Mouse (Mus musculus): ENCODE measurements around the gene Prelid1. TPM values are rescaled to one million over a fixed set of nuclear protein-coding genes. Genes with fewer than 3 reads are reported as not detected.
A peak's percentile ranks its signal among the peaks of the same experiment; 100 is the strongest.

The Prelid1 gene
- polyA plus RNA-seq, 1 experiment from 2014 or later = 213 TPM

DNA sequence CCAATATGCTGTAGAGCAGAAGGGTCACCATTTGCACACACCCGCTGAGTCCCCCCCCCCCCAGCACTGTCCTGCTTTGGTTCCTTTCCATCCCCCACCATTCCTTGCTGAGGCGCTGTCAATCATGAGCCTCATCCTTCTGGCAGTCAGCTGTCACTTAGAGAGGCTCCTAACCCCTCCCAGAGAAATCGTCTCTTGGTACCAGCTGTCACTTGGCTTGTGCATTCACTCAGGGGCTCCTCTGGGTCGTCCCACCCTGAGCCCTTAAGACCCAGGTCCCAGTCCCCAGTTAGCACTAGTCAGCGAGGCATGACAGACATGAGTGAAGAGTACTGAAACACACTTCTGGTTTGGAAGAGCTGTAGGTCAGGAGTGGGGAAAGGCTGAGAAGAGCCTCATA, 51.4 kb downstream of the Prelid1 start:
- Histone ChIP-seq H3K9ac (replicated peaks) (no peak overlapping the region), H3K4me2 (ENCODE audit: low read depth, low read length) (peak overlapping the region; percentile 86), H3K27ac (ENCODE audit: low read depth) (no peak overlapping the region), H3K27me3 (ENCODE audit: insufficient read depth, low read length) (no peaks in the 10 kb centered on the region), H3K36me3 (replicated peaks; ENCODE audit: insufficient read depth, low read length) (no peaks in the 10 kb centered on the region), H3K9me3 (ENCODE audit: low read length) (no peaks in the 10 kb centered on the region), H3K4me3 (ENCODE audit: low read depth, low read length) (no peak overlapping the region), H3K4me1 (ENCODE audit: insufficient read depth) (peaks cover 54% of the 10 kb centered on the region)
- 60% methylated on average over 5 of the region's 5 CpGs for WGBS (ENCODE audit: insufficient replicate concordance)
- no peak for DNase-seq
- no peak for ATAC-seq
- no peak for TF ChIP-seq EP300 (IDR thresholded peaks at IDR 0.05; ENCODE audit: low read depth)
- no peak for TF ChIP-seq CTCF (IDR thresholded peaks at IDR 0.05; ENCODE audit: low read depth)

DNA sequence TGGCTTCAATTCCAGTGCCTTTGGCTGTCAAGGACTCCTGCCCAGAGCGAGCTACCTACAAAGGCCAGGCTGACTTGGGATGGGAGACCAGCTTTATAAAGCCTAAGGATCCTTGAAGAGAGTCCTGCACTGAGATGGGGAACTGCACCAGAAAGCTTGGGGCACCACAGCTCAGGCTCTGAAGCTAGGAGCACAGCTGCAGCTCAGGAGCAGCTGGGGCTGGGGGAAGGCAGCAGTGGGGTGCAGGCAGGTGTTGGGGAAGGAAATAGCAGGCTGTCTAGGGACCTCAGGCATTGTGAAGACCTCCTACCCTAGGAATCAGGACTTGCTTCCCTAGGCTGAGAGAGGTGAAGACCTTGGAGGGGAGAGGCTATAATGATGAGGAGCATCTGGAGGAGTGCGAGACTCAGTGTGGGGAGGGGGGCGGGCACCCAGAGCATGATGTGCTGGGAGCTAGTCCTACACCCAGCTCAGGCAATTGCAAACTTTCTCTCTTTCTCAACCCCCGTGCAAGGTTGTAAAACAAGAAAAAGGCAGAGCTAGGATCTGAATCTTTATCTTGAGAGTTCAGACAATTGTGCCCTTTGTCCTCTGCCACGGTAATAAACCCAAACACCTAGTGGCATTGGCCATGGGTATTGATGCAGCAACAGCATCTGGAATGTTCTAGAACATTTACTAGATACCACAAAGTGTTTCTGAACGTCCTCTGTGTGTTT, 54.1 kb downstream of the Prelid1 start:
- Histone ChIP-seq H3K27ac (ENCODE audit: low read depth) (no peak overlapping the region), H3K27me3 (ENCODE audit: insufficient read depth, low read length) (no peaks in the 10 kb centered on the region), H3K9me3 (ENCODE audit: low read length) (no peaks in the 10 kb centered on the region), H3K4me1 (ENCODE audit: insufficient read depth) (peaks cover 44% of the 10 kb centered on the region), H3K4me3 (ENCODE audit: low read depth, low read length) (no peak overlapping the region), H3K4me2 (ENCODE audit: low read depth, low read length) (no peak overlapping the region), H3K9ac (replicated peaks) (no peak overlapping the region), H3K36me3 (replicated peaks; ENCODE audit: insufficient read depth, low read length) (no peaks in the 10 kb centered on the region)
- DNase-seq = no peak
- WGBS (ENCODE audit: insufficient replicate concordance) = 71% methylated on average over 6 of the region's 6 CpGs
- TF ChIP-seq CTCF (IDR thresholded peaks at IDR 0.05; ENCODE audit: low read depth) (no peak), EP300 (IDR thresholded peaks at IDR 0.05; ENCODE audit: low read depth) (no peak)
- ATAC-seq = no peak

Other genes with a start within 250 kb of the Prelid1 start
- gene Uimc1, start 220.2 kb upstream of the Prelid1 start, polyA plus RNA-seq (2015; fragmentation: Nextera tagmentation; extraction: Ambion mirVana) = 12.1 TPM in 2 replicates
- gene Zfp346, start 215.2 kb upstream of the Prelid1 start, polyA plus RNA-seq (2015; fragmentation: Nextera tagmentation; extraction: Ambion mirVana) = 3.0 and 3.6 TPM in 2 replicates
- gene Gm17617, start 187.0 kb upstream of the Prelid1 start, polyA plus RNA-seq (2015; fragmentation: Nextera tagmentation; extraction: Ambion mirVana) = not detected in 2 replicates
- gene Fgfr4, start 167.9 kb upstream of the Prelid1 start, polyA plus RNA-seq (2015; fragmentation: Nextera tagmentation; extraction: Ambion mirVana) = 4.9 and 5.1 TPM in 2 replicates
- gene Nsd1, start 110.7 kb upstream of the Prelid1 start, polyA plus RNA-seq (2015; fragmentation: Nextera tagmentation; extraction: Ambion mirVana) = 18.6 and 20.6 TPM in 2 replicates
- gene Rab24, start 1.4 kb downstream of the Prelid1 start, polyA plus RNA-seq (2015; fragmentation: Nextera tagmentation; extraction: Ambion mirVana) = 38.7 and 39.6 TPM in 2 replicates
- gene Mxd3, start 9.3 kb downstream of the Prelid1 start, polyA plus RNA-seq (2015; fragmentation: Nextera tagmentation; extraction: Ambion mirVana) = 14.0 and 15.9 TPM in 2 replicates
- gene Lman2, start 42.3 kb downstream of the Prelid1 start, polyA plus RNA-seq (2015; fragmentation: Nextera tagmentation; extraction: Ambion mirVana) = 50.5 and 56.0 TPM in 2 replicates
- gene Rgs14, start 49.2 kb downstream of the Prelid1 start, polyA plus RNA-seq (2015; fragmentation: Nextera tagmentation; extraction: Ambion mirVana) = 2.8 and 3.1 TPM in 2 replicates
- gene Slc34a1, start 77.7 kb downstream of the Prelid1 start, polyA plus RNA-seq (2015; fragmentation: Nextera tagmentation; extraction: Ambion mirVana) = not detected in 2 replicates
- not detected in 2 replicates for gene Pfn3, start 94.7 kb downstream of the Prelid1 start, polyA plus RNA-seq (2015; fragmentation: Nextera tagmentation; extraction: Ambion mirVana)
- gene F12, start 106.3 kb downstream of the Prelid1 start, polyA plus RNA-seq (2015; fragmentation: Nextera tagmentation; extraction: Ambion mirVana) = 403 and 418 TPM in 2 replicates
- 15.9 and 16.7 TPM in 2 replicates for gene Grk6, start 124.6 kb downstream of the Prelid1 start, polyA plus RNA-seq (2015; fragmentation: Nextera tagmentation; extraction: Ambion mirVana)
- not detected in 2 replicates for gene Prr7, start 143.8 kb downstream of the Prelid1 start, polyA plus RNA-seq (2015; fragmentation: Nextera tagmentation; extraction: Ambion mirVana)
- gene Dbn1, start 167.6 kb downstream of the Prelid1 start, polyA plus RNA-seq (2015; fragmentation: Nextera tagmentation; extraction: Ambion mirVana) = 4.1 and 4.2 TPM in 2 replicates
- gene Pdlim7, start 193.2 kb downstream of the Prelid1 start, polyA plus RNA-seq (2015; fragmentation: Nextera tagmentation; extraction: Ambion mirVana) = 15.9 and 17.0 TPM in 2 replicates
- gene Dok3, start 208.8 kb downstream of the Prelid1 start, polyA plus RNA-seq (2015; fragmentation: Nextera tagmentation; extraction: Ambion mirVana) = 18.1 and 20.2 TPM in 2 replicates
- 17.0 and 17.2 TPM in 2 replicates for gene Ddx41, start 216.2 kb downstream of the Prelid1 start, polyA plus RNA-seq (2015; fragmentation: Nextera tagmentation; extraction: Ambion mirVana)